Mouse (Mus musculus): Measurements from ENCODE around the gene Aff3. TPM values are rescaled to one million over a fixed set of nuclear protein-coding genes. Genes with fewer than 3 reads are reported as not detected.

Gene Aff3
- polyA plus RNA-seq, 1 experiment from 2014 or later = 15.4 TPM

DNA sequence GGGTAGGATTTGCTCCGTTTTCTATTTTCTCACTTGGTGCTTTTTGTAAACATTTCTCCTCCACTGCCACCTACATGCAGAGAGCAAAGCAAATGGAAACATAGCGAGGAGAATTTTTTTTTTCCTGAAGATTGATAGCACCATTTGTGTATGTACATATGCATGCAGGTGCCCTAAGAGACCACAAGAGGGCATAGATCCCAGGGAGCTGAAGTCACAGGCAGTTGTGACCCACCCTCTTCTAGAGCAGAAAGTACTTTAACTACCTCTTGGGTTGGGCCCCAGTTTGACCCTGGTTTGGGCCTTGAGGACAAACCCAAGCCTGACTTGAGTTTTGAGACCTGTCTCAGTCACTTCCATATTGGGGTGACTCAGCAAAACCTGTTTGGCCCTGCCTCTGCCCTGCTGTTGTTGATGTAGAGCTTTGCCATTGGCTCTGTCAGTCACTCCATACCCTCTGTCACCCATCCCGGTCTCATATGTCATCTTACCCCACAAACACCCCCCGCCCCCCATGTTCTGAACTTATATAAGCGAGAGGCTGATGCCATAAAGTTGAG is 9.7 kb downstream of the Aff3 start:
- whole genome bisulfite sequencing = 95% methylated on average over 5 of the region's 5 CpGs
- H3K4me1 ChIP-seq = peaks cover 22% of the 10 kb centered on the region

DNA sequence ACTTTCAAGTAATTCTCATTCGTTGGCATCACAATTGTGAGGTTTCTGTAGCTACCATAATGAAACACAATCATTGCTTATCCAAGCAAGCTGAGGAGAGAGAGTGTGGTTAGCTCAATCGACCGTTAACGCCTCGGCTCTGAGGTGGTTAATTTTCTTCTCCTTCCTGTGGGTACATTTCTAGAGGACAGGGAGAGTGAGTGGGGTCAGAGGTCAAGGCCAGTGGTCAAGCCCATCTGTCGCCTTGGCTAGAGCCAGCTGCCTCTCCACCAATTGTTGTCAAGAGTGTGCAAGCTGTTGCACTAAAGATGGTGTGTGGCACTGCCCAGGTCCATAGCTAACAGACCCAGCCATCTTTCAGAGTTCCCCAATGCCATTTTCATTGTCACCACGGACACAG is 14.7 kb downstream of the Aff3 start:
- no peaks in the 10 kb centered on the region for H3K27me3 ChIP-seq
- 63% methylated on average over 7 of the region's 7 CpGs for WGBS
- no peak overlapping the region for H3K4me3 ChIP-seq (replicated peaks)
- no peak for ATAC-seq (ENCODE audit: insufficient number of reproducible peaks, low FRiP score, low TSS enrichment, low read depth)
- H3K9me3 ChIP-seq (replicated peaks) = no peaks in the 10 kb centered on the region
- no peaks in the 10 kb centered on the region for H3K36me3 ChIP-seq
- no peak overlapping the region for H3K27ac ChIP-seq (replicated peaks)
- H3K9ac ChIP-seq = no peak overlapping the region
- H3K4me2 ChIP-seq (replicated peaks) = no peak overlapping the region
- no peaks in the 10 kb centered on the region for H3K4me1 ChIP-seq

More for the DNA sequence above, 9.7 kb downstream of the Aff3 start:
- no peak overlapping the region for H3K27ac ChIP-seq (replicated peaks)
- no peak overlapping the region for H3K9ac ChIP-seq
- no peaks in the 10 kb centered on the region for H3K9me3 ChIP-seq (replicated peaks)
- H3K4me2 ChIP-seq (replicated peaks) = no peak overlapping the region
- no peak for ATAC-seq (ENCODE audit: insufficient number of reproducible peaks, low FRiP score, low TSS enrichment, low read depth)
- H3K27me3 ChIP-seq = no peaks in the 10 kb centered on the region
- no peak overlapping the region for H3K4me3 ChIP-seq (replicated peaks)
- no peaks in the 10 kb centered on the region for H3K36me3 ChIP-seq

DNA sequence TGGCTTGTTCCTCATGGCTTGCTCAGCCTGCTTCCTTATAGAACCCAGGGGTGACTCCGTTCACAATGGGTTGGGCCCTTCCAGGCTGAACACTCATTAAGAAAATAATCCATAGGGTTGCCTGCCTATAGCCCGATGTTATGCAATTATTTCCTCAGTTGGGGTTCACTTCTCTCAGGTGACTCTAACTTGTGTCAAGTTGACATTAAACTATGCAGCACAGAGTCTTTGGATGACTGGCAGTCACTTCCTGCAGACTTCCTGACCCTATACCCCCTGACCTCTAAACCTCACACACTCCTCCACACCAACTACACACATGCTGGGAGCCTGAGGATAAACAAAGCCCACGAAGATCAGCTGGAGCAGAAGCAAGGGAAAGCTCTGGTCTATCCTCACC is 15.6 kb downstream of the Aff3 start:
- Histone ChIP-seq H3K27me3 (no peaks in the 10 kb centered on the region), H3K27ac (replicated peaks) (no peak overlapping the region), H3K4me1 (no peaks in the 10 kb centered on the region), H3K9ac (no peak overlapping the region), H3K9me3 (replicated peaks) (no peaks in the 10 kb centered on the region), H3K4me3 (replicated peaks) (no peak overlapping the region), H3K36me3 (no peaks in the 10 kb centered on the region), H3K4me2 (replicated peaks) (no peak overlapping the region)
- ATAC-seq (ENCODE audit: insufficient number of reproducible peaks, low FRiP score, low TSS enrichment, low read depth) = no peak
- WGBS = 56% methylated on average over 3 of the region's 3 CpGs

DNA sequence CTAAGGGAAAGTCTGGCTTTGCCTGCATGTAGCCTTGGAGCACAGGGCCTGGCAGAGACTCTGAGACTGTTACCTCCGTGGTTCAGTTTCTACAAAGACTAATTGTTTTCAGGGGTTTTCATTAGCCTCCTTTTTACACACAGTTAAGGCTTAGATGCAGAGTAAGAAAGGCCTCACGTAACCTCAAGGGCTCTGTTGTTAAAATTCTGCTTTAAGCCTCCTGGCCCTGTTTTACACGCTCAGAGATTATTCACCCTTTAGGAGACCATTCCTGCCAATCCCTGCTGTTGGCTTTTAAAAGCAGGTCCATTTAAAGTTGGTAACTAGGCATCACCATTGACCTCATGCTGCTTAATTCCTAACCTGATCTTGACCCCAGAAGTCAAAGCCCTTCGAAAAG is 22.5 kb downstream of the Aff3 start:
- Histone ChIP-seq H3K27ac (replicated peaks) (no peak overlapping the region), H3K36me3 (no peaks in the 10 kb centered on the region), H3K4me1 (no peaks in the 10 kb centered on the region), H3K27me3 (no peaks in the 10 kb centered on the region), H3K9ac (no peak overlapping the region), H3K4me3 (replicated peaks) (no peak overlapping the region), H3K9me3 (replicated peaks) (no peaks in the 10 kb centered on the region), H3K4me2 (replicated peaks) (no peak overlapping the region)
- no peak for ATAC-seq (ENCODE audit: insufficient number of reproducible peaks, low FRiP score, low TSS enrichment, low read depth)
- WGBS = 50% methylated on average over 4 of the region's 4 CpGs

DNA sequence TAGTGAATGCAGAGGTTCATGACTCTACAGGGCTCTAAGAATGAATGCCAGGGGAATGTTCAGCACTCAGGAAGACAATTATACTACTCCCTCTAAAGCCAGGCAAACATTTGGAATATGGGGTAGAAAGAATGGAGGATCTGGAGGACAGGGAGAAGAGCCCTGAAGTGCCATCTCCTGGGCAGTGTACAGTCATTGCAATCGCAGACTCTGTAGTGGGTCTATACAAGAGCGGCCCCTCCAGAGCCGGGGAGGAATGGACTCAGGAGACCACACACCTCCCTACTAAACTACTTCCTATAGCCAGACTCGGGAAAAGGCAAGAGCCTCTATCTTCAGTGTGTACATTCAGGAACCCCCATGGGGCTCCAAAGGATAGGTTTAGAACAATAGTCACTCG is 25.1 kb downstream of the Aff3 start:
- Histone ChIP-seq H3K9me3 (replicated peaks) (no peaks in the 10 kb centered on the region), H3K4me3 (replicated peaks) (no peak overlapping the region), H3K4me2 (replicated peaks) (no peak overlapping the region), H3K27ac (replicated peaks) (no peak overlapping the region), H3K9ac (no peak overlapping the region), H3K36me3 (no peaks in the 10 kb centered on the region), H3K27me3 (no peaks in the 10 kb centered on the region), H3K4me1 (no peaks in the 10 kb centered on the region)
- WGBS = 81% methylated on average over 5 of the region's 5 CpGs
- ATAC-seq (ENCODE audit: insufficient number of reproducible peaks, low FRiP score, low TSS enrichment, low read depth) = no peak

DNA sequence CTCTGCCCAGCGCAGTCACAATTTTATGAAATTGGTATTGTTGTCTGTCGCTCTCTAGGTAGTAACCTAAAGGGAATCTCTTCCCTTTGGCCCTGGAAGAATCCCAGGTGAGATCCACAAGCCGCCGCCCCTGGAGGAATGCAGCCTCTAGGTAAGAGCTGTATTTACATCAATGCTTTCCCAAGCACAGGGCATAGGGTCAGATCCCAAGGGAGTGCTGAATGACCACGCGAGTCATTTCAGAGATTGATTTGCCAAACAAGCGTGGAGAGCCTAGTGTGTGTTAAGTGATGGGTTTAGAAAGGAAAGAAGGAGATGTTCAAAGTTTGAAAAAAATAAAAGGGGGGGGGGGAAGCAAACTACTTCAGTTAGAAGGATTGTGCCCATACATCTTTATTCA is 29.2 kb downstream of the Aff3 start:
- H3K9ac ChIP-seq = no peak overlapping the region
- H3K27me3 ChIP-seq = 0 out of 2 replicates have a peak, but pooled peaks cover 4% of the 10 kb centered on the region
- 54% methylated on average over 7 of the region's 7 CpGs for WGBS
- no peaks in the 10 kb centered on the region for H3K4me1 ChIP-seq
- no peak overlapping the region for H3K4me2 ChIP-seq (replicated peaks)
- no peak overlapping the region for H3K27ac ChIP-seq (replicated peaks)
- ATAC-seq (ENCODE audit: insufficient number of reproducible peaks, low FRiP score, low TSS enrichment, low read depth) = no peak
- H3K4me3 ChIP-seq (replicated peaks) = no peak overlapping the region
- no peaks in the 10 kb centered on the region for H3K36me3 ChIP-seq
- no peaks in the 10 kb centered on the region for H3K9me3 ChIP-seq (replicated peaks)

DNA sequence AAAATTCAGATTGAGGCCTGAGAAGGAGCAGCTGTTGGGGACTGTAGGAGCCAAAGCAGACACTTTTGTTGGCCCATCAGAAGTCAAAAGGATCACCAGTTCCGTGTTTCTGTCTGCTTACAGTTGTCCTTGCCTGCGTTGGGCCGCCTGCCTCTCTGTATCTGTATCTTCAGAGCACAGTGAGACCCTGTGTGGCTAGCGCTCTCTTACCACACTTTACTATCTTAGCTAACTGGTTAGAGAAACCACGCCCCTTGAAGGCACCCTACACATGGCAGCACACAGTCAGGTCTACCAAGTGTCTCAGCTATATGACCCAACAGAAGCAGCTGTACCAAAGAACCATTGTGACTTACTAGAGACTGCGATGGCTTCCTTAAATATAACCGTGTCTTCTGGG is 30.7 kb downstream of the Aff3 start:
- no peak overlapping the region for H3K4me2 ChIP-seq (replicated peaks)
- H3K27me3 ChIP-seq = peaks cover 4% of the 10 kb centered on the region; the same call in 1 of the 2 replicates
- no peaks in the 10 kb centered on the region for H3K36me3 ChIP-seq
- H3K27ac ChIP-seq (replicated peaks) = no peak overlapping the region
- H3K4me1 ChIP-seq = peaks cover 5% of the 10 kb centered on the region
- H3K9me3 ChIP-seq (replicated peaks) = no peaks in the 10 kb centered on the region
- WGBS = 78% methylated on average over 7 of the region's 7 CpGs
- ATAC-seq (ENCODE audit: insufficient number of reproducible peaks, low FRiP score, low TSS enrichment, low read depth) = 0 out of 2 replicates have a peak, but pooled peaks have one; percentile 43
- H3K4me3 ChIP-seq (replicated peaks) = no peak overlapping the region
- H3K9ac ChIP-seq = no peak overlapping the region

DNA sequence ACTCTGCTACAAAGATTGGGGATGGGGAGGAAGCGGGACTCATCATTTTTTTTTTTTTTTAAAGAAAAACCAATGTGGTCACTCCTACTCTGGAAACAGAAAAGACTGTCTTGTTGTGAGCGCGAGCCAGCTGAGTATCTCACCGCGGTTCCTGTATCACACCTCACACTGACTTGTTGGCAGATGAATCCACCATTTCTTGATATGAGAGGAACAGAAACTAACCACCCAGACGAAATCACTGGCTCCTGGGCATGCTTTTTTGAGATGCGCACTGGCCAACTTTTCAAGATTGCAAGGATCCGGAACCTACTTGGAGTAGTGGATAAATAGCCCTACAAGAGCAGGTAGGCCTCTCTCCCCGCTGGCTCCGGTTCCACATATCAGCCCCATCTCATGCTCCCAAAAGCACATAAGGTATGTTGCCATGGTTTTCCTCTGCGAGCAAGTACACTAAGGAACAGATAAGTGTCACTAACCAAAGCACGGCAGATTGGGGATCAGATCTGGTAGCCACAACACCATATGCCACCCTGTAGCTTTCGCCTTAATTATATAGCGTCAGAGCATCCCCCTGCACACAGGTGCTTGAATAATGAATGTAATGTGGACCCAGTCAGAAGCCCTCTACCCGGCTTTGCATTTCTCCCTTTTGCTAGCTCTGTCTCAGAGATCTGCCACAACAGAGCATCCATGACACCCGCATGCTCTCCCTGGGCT is 32.1 kb downstream of the Aff3 start:
- H3K36me3 ChIP-seq = no peaks in the 10 kb centered on the region
- no peak overlapping the region for H3K9ac ChIP-seq
- H3K4me2 ChIP-seq (replicated peaks) = no peak overlapping the region
- H3K27me3 ChIP-seq = peaks cover 12% of the 10 kb centered on the region; the same call in 1 of the 2 replicates
- no peak overlapping the region for H3K4me3 ChIP-seq (replicated peaks)
- H3K4me1 ChIP-seq = peaks cover 20% of the 10 kb centered on the region
- H3K27ac ChIP-seq (replicated peaks) = no peak overlapping the region
- ATAC-seq (ENCODE audit: insufficient number of reproducible peaks, low FRiP score, low TSS enrichment, low read depth) = no peak
- 81% methylated on average over 16 of the region's 16 CpGs for WGBS
- H3K9me3 ChIP-seq (replicated peaks) = no peaks in the 10 kb centered on the region

DNA sequence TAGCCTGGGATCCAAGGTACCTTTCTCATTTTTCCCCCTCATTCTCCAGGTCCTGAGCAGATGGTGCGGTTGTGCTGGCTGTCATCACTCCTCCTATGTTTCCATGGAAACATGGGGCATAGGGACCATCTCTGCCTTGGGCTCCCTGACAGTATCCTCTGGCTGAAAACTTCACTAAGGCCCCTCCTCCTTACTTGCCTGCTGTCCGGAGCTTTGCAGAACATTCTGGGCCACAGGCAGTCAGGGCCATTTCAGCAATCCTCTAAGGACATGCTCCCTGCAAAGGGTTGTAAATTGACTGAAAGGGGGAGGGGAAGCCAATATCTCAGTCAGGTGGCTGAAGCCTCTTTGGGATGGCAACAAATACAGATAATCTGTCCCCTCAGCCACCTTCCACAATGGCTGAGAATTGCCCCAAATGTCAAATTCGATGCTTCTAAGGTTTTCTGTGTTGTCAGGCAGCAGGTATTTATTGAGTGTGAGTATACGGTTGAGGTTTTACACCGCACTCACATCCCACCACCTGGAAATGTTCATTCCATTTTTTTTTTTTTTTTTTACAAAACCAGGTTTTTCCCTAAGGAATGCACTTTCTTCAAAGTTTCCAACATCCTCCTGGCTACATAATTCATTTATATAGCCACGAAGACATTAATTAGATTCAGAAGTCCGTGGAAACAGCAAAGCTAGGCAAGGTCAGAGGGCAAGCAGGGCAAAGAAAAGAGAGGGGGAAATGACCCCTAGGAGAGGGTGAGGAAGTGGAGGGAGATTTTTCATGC is 33.1 kb downstream of the Aff3 start:
- Histone ChIP-seq H3K9me3 (replicated peaks) (no peaks in the 10 kb centered on the region), H3K4me1 (peaks cover 20% of the 10 kb centered on the region), H3K9ac (no peak overlapping the region), H3K36me3 (no peaks in the 10 kb centered on the region), H3K4me3 (replicated peaks) (no peak overlapping the region), H3K27me3 (peaks cover 12% of the 10 kb centered on the region; the same call in 1 of the 2 replicates), H3K27ac (replicated peaks) (no peak overlapping the region), H3K4me2 (replicated peaks) (no peak overlapping the region)
- 30% methylated on average over 7 of the region's 7 CpGs for WGBS
- ATAC-seq (ENCODE audit: insufficient number of reproducible peaks, low FRiP score, low TSS enrichment, low read depth) = no peak

DNA sequence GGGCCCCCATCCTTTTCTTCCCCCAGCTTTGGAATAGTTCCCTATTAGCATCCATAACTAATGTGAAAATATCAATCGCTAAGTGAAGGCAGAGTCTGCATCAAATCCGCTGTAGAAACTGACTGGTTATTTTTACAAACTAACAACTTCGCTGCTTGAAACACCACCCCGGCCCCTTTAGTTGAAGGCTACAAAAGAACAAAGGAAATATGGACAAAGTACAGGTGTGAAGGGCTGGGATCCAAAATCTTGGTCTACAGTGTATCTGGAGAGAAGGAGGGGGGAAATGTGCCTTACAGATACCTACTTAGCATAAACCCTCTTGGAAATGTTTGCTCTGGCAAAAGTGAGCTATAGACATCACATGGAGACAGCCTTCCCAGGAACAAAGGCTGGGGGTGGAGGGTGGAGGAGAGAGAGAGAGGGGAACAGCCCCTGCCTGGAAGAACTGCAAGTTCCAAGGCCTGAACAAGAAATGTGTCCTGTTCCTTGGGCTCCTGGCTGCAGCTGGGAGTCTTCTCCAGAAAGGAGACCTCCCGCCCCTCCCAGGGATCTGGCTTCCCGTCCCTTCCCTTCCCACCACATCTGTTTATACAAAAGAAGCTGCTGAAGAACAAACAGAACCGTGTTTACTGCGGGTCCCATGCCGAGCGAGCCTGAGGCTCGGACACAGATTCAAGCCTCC is 35.7 kb downstream of the Aff3 start:
- peak overlapping the region; percentile 98 for H3K27ac ChIP-seq (replicated peaks)
- no peak overlapping the region for H3K4me3 ChIP-seq (replicated peaks)
- no peaks in the 10 kb centered on the region for H3K36me3 ChIP-seq
- no peak overlapping the region for H3K9ac ChIP-seq
- ATAC-seq (ENCODE audit: insufficient number of reproducible peaks, low FRiP score, low TSS enrichment, low read depth) = no peak
- H3K27me3 ChIP-seq = peaks cover 11% of the 10 kb centered on the region; the same call in 1 of the 2 replicates
- H3K9me3 ChIP-seq (replicated peaks) = no peaks in the 10 kb centered on the region
- WGBS = 16% methylated on average over 11 of the region's 11 CpGs
- peaks cover 30% of the 10 kb centered on the region for H3K4me1 ChIP-seq
- peak overlapping the region; percentile 90 for H3K4me2 ChIP-seq (replicated peaks)

DNA sequence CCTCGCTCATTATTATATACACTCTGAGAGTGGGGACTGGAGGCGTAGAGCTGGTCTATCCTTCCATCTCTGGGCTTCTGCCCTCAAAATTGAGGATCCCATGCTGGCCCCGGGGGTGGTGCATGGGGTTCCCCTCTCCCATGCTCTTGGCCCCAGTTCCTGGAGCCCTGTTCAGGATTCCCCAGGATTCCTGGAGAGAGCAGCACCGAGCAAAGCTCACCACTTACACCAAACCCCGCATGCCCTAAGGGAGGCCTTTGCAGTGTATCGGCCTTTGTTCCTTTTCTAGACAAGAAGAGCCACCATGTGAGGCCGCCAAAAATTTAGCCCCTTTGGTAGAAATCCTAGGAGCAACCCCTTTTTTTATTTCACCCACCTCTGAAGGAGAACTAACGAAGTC is 36.3 kb downstream of the Aff3 start:
- H3K4me3 ChIP-seq (replicated peaks) = peak overlapping the region; percentile 80
- H3K27me3 ChIP-seq = peaks cover 9% of the 10 kb centered on the region; the same call in 1 of the 2 replicates
- H3K36me3 ChIP-seq = no peaks in the 10 kb centered on the region
- H3K4me1 ChIP-seq = peaks cover 31% of the 10 kb centered on the region
- ATAC-seq (ENCODE audit: insufficient number of reproducible peaks, low FRiP score, low TSS enrichment, low read depth) = peak; percentile 41; the same call in 1 of the 2 replicates
- peak overlapping the region; percentile 98 for H3K27ac ChIP-seq (replicated peaks)
- H3K4me2 ChIP-seq (replicated peaks) = peak overlapping the region; percentile 90
- 18% methylated on average over 8 of the region's 8 CpGs for WGBS
- no peaks in the 10 kb centered on the region for H3K9me3 ChIP-seq (replicated peaks)
- no peak overlapping the region for H3K9ac ChIP-seq
